Mouse (Mus musculus): ENCODE data around the gene Tmem60. TPM values are rescaled to one million over a fixed set of nuclear protein-coding genes. Genes with fewer than 3 reads are reported as not detected.

Gene Tmem60
- polyA plus RNA-seq, 1 experiment from 2014 or later, result 30.1 TPM

DNA sequence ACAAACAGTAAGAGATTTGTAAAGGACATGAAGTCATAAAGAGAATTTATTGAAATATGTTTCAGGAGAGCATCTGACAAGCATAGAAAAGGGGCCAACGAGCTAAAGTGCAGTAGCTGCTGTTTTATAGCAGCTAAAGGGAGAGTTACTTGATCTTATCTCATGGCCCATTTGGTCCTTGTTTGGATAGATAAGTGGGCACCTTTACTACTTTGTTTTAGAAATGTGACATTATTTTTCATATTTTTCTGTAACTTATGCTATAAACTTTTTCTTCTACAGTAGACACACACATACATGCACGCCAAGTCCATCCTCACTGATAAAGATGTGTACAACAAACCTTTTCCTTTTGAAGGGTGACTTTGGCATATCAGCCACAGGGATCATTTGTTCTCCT lies 23.4 kb downstream of the Tmem60 start:
- POLR2A ChIA-PET, result no interaction called here

DNA sequence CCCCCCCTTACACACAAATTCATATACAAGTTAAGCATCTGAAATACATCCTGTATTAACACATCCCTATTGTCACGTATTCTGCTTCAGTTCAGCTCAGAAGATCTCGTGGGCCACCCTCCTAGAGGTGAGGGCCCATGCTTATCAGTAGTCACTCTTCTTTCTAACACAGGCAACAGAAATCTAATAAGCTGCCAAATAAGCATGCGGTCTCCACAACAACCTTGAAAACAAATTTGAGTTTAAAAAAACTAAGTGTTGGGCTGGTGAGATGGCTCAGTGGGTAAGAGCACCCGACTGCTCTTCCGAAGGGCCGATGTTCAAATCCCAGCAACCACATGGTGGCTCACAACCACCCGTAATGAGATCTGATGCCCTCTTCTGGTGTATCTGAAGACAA lies 24.2 kb downstream of the Tmem60 start:
- in situ Hi-C loops (cut with MboI; ENCODE audit: low pct_unique_long_range_greater_than_20kb), result loop anchor here (25.0 kb wide), 1 partner anchor 506 kb away; the partner anchor contains the start of genes Ccdc146 and Fam185a
- POLR2A ChIA-PET, result no interaction called here
- no peak for ATAC-seq

More for the DNA sequence above, 23.4 kb downstream of the Tmem60 start:
- ATAC-seq (no peak), DNase-seq (ENCODE audit: low read depth, low spot score) (no peak)
- no peak for TF ChIP-seq CTCF (IDR thresholded peaks at IDR 0.05)
- CTCF ChIA-PET, result no interaction called here
- no peaks in the 10 kb centered on the region for H3K27me3 ChIP-seq
- in situ Hi-C loops (cut with MboI; ENCODE audit: low pct_unique_long_range_greater_than_20kb), result loop anchor here (25.0 kb wide), 1 partner anchor 507 kb away; the partner anchor contains the start of genes Ccdc146 and Fam185a

DNA sequence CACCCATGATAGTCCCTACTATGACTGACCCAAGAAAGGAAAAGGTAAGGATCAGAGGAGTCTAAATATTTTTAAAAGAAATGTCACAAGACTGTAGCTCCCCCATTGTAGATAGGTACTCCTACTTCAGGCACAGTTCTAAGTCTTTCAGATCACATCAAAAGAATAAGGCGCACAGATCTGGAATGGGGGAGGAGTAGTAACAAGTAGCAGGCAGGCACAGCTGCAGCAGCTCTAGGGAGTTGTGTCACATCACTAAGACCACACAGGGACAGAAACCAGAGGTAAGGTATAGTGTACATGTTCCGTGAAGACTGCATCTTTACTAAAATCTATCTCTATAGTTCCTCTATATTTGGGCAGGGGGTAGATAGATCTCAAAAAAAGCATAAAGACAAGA lies 29.8 kb downstream of the Tmem60 start:
- no peak for ATAC-seq
- no peak for TF ChIP-seq CTCF (IDR thresholded peaks at IDR 0.05)
- in situ Hi-C loops (cut with MboI; ENCODE audit: low pct_unique_long_range_greater_than_20kb), result loop anchor here (5.0 to 25.0 kb wide), 4 partner anchors 53 to 501 kb away; partner anchors contain the start of genes Ccdc146 and Fam185a
- CTCF ChIA-PET, result interaction anchor here (1.4 to 4.0 kb wide), 3 partner anchors 8 to 57 kb away, joined by 3 to 35 read pairs (median 12); no protein-coding TSS in a partner anchor
- no peaks in the 10 kb centered on the region for H3K27me3 ChIP-seq
- no peak for DNase-seq (ENCODE audit: low read depth, low spot score)
- POLR2A ChIA-PET, result no interaction called here

More for the DNA sequence above, 24.2 kb downstream of the Tmem60 start:
- CTCF ChIA-PET, result no interaction called here
- no peaks in the 10 kb centered on the region for H3K27me3 ChIP-seq
- TF ChIP-seq CTCF (IDR thresholded peaks at IDR 0.05), result no peak
- no peak for DNase-seq (ENCODE audit: low read depth, low spot score)

DNA sequence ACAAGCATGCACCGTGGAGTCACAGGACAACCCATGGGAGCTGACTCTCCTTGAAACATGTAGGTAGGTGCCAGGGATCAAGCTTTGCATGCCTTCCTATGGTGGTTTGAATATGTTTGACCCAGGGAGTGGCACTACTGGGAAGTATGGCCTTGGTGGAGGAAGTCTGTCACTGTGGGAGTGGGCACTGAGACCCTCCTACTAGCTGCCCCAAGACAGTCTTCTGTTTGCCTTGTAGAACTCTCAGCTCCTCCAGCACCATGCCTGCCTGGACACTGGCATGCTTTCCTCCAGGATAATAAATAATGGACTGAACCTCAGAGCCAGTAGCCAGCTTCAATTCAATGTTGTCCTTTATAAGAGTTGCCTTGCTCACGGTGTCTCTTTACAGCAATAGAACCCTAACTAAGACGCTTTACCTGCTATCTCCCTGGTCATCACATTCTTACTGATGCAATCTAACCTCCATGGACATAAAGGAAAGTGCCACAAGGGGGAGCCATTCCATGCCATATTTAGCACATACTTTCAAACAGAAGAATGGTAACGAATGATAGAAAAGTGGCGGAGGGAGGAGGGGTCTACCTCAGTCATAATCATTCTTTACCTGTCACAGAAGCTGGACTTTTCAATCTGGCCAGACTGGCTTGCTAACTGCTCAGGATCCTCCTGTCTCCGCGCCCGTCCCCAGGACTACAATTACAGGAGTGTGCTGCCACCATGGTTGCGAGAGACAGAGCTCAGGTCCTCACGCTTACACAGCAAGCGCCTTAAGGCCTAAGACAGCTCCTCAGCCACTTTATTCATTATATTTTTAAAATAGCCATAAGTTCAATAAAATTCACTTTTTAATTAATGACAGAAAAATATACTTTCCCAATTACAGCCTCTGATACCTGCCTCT lies 31.6 kb downstream of the Tmem60 start:
- peak; percentile 62 for ATAC-seq
- CTCF ChIA-PET, result interaction anchor here (0.6 to 4.0 kb wide), 17 partner anchors 9 to 96 kb away, joined by 3 to 35 read pairs (median 5); no protein-coding TSS in a partner anchor
- in situ Hi-C loops (cut with MboI; ENCODE audit: low pct_unique_long_range_greater_than_20kb), result loop anchor here (5.0 to 25.0 kb wide), 4 partner anchors 51 to 499 kb away; partner anchors contain the start of genes Ccdc146 and Fam185a
- POLR2A ChIA-PET, result interaction anchor here (1.5 kb wide), 1 partner anchor 38 kb away, joined by 6 read pairs; no protein-coding TSS in a partner anchor
- DNase-seq (ENCODE audit: low read depth, low spot score), result peak; percentile 30
- peak; percentile 82 for TF ChIP-seq CTCF (IDR thresholded peaks at IDR 0.05)
- H3K27me3 ChIP-seq, result no peaks in the 10 kb centered on the region

DNA sequence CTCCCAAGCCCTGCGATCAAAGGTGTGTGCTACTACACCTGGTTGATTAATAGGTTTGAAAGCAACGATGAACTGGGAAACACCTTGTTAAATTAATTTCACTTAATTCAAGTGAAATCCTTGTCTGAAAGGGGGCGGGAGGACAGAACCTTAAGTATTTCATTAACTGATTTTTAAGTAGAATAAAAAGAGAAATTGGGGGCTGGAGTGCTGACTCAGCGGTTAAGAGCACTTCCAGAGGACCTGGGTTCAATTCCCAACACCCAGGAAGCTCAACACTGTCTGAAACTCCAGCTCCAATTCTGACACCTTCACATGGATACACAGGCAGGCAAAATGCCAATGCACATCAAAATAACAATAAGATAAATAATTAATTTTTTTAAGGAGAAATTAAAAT lies 37.0 kb downstream of the Tmem60 start:
- no peaks in the 10 kb centered on the region for H3K27me3 ChIP-seq
- no peak for TF ChIP-seq CTCF (IDR thresholded peaks at IDR 0.05)
- in situ Hi-C loops (cut with MboI; ENCODE audit: low pct_unique_long_range_greater_than_20kb), result loop anchor here (10.0 to 25.0 kb wide), 3 partner anchors 46 to 493 kb away; partner anchors contain the start of genes Ccdc146 and Fam185a
- DNase-seq (ENCODE audit: low read depth, low spot score), result no peak
- no peak for ATAC-seq
- ChIA-PET POLR2A (interaction anchor here (1.0 kb wide), 1 partner anchor 21 kb away, joined by 3 read pairs; no protein-coding TSS in a partner anchor), CTCF (interaction anchor here (0.9 to 1.0 kb wide), 2 partner anchors 16 to 50 kb away, joined by 3 to 4 read pairs; no protein-coding TSS in a partner anchor)

DNA sequence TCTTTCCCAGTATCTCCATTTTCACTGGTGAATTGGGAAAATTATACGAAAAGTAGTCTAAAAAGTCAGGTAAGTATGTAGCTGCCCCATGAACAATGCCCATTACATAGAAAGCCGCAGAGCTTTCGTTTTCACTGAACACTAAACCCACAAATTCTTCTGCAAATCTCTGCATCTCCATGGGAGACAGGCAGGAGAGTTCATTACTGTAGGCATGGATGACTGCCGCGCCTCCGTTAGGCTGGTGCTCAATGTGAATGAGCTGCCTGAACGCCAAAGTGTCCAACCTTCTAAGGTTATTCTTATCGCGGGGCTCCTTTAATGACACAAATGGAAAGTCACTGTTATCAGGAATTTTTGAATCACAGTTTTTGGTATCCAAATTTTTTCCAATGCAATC lies 37.6 kb downstream of the Tmem60 start:
- in situ Hi-C loops (cut with MboI; ENCODE audit: low pct_unique_long_range_greater_than_20kb), result loop anchor here (10.0 to 25.0 kb wide), 3 partner anchors 45 to 493 kb away; partner anchors contain the start of genes Ccdc146 and Fam185a
- no peak for TF ChIP-seq CTCF (IDR thresholded peaks at IDR 0.05)
- no peaks in the 10 kb centered on the region for H3K27me3 ChIP-seq
- DNase-seq (ENCODE audit: low read depth, low spot score), result no peak
- ATAC-seq, result no peak
- CTCF ChIA-PET, result interaction anchor here (0.9 to 1.0 kb wide), 2 partner anchors 16 to 49 kb away, joined by 3 to 4 read pairs; no protein-coding TSS in a partner anchor
- POLR2A ChIA-PET, result interaction anchor here (1.0 kb wide), 1 partner anchor 20 kb away, joined by 3 read pairs; no protein-coding TSS in a partner anchor

DNA sequence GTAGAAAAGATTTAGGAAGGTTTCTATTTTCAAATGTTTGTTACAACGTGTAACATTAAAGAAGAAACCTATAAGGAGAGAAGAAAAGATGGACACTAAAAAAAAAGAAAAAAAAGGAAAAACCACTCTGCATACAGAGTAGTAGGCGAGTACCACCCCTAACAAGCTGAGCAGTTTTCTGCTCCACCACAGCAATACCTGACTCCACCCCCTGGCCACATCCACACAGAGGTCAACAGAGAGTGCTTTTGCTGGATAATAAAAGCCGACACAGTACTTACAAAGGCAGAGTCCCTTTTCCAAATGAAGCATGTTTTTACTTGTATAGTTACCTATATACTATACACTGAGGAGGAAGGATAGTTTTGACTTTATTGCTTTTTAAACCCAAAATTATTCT lies 42.6 kb downstream of the Tmem60 start:
- no peak for DNase-seq (ENCODE audit: low read depth, low spot score)
- H3K27me3 ChIP-seq, result no peaks in the 10 kb centered on the region
- TF ChIP-seq CTCF (IDR thresholded peaks at IDR 0.05), result no peak
- ChIA-PET CTCF (interaction anchor here (1.1 to 3.1 kb wide), 2 partner anchors 11 to 23 kb away, joined by 3 to 10 read pairs; no protein-coding TSS in a partner anchor), POLR2A (no interaction called here)
- in situ Hi-C loops (cut with MboI; ENCODE audit: low pct_unique_long_range_greater_than_20kb), result loop anchor here (25.0 kb wide), 1 partner anchor 488 kb away; the partner anchor contains the start of genes Ccdc146 and Fam185a
- no peak for ATAC-seq

DNA sequence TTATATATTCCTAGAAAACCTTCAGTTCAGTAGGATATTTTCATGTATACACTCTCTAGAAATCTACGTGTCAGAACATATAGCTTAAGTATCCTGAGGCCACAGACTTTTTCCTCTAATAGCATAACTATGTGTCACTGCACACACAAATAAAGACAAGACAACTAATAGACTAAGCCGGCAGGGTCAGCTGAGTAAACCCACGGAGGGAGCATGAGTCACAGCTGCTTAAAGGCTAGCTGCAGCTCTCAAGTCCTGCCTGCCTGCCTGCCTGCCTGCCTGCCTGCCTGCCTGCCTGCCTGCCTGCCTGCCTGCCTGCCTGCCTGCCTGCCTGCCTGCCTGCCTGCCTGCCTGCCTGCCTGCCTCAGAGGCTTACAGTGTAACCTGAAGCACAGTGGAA lies 43.5 kb downstream of the Tmem60 start:
- peak; percentile 63 for DNase-seq (ENCODE audit: low read depth, low spot score)
- CTCF ChIA-PET, result interaction anchor here (0.7 to 1.4 kb wide), 4 partner anchors 12 to 43 kb away, joined by 3 to 4 read pairs (median 3); no protein-coding TSS in a partner anchor
- no peaks in the 10 kb centered on the region for H3K27me3 ChIP-seq
- peak; percentile 100 for ATAC-seq
- POLR2A ChIA-PET, result interaction anchor here (0.6 to 1.0 kb wide), 2 partner anchors 25 to 212 kb away, joined by 5 read pairs; no protein-coding TSS in a partner anchor
- TF ChIP-seq CTCF (IDR thresholded peaks at IDR 0.05), result no peak
- in situ Hi-C loops (cut with MboI; ENCODE audit: low pct_unique_long_range_greater_than_20kb), result no loop called here

DNA sequence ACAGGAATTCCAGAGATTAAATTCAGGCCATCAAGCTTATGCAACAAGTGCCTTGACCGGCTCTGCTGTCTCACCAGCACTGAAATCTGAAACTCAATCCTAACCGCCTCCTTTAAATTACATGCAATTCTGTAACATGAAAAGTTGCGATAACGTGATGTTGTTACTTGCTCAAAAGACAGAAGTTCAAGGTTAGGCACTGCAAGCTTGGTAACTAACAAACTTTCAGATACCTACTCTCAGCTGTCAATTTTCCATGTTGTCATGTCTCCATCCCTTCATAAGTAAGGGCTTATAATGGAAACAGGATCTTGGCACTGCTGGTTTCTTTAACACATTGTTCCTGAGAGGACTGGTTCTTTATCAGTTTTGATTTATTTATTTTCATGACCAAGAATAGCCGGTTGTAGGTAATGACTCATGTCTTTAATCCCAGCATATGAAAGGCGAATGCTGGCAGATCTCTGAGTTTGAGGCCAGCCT lies 47.7 kb downstream of the Tmem60 start:
- no peak for TF ChIP-seq CTCF (IDR thresholded peaks at IDR 0.05)
- ATAC-seq (no peak), DNase-seq (ENCODE audit: low read depth, low spot score) (no peak)
- H3K27me3 ChIP-seq, result no peaks in the 10 kb centered on the region
- in situ Hi-C loops (cut with MboI; ENCODE audit: low pct_unique_long_range_greater_than_20kb), result no loop called here
- ChIA-PET POLR2A (no interaction called here), CTCF (interaction anchor here (0.6 to 1.2 kb wide), 4 partner anchors 11 to 46 kb away, joined by 3 to 4 read pairs (median 3); no protein-coding TSS in a partner anchor)

DNA sequence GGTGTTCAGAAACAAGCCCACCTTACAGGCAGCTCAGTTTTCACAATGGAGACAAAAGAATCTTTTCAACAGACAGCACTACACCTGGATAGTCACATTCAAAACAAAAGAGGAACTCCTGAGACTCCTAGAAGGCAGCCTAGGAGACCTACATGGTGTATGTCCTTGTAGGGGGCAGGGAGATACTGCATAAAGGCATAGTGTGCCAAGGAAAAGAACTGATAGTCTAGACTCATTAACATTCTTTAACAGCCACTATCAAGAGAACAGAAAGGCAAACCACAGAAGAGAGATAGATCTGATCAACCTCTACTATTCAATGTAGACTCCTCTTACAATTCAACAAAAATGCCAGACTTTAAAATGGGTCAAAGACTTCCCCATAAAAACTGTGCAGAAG lies 48.4 kb downstream of the Tmem60 start:
- POLR2A ChIA-PET, result interaction anchor here (1.6 kb wide), 1 partner anchor 20 kb away, joined by 3 read pairs; no protein-coding TSS in a partner anchor
- DNase-seq (ENCODE audit: low read depth, low spot score), result no peak
- H3K27me3 ChIP-seq, result no peaks in the 10 kb centered on the region
- in situ Hi-C loops (cut with MboI; ENCODE audit: low pct_unique_long_range_greater_than_20kb), result no loop called here
- no peak for TF ChIP-seq CTCF (IDR thresholded peaks at IDR 0.05)
- CTCF ChIA-PET, result interaction anchor here (0.8 to 1.3 kb wide), 3 partner anchors 10 to 65 kb away, joined by 3 to 5 read pairs (median 4); no protein-coding TSS in a partner anchor
- ATAC-seq, result no peak
